Comparison of ENCODE assay signal across 8 mouse cellular contexts in genomic region chr1:59487651-59488051, GRCm38 (mm10). TPM values are rescaled to one million over a fixed set of nuclear protein-coding genes. Genes with fewer than 3 reads are reported as not detected.
DNase-seq lines count a peak whose midpoint lies in the region; ATAC-seq lines count a peak whose summit lies in the region.

No protein-coding gene starts in this region.

- H3K27me3 ChIP-seq in megakaryocyte, embryonic 14.5 days (replicated peaks): peaks cover 38% of the 10 kb centered on the region
- H3K27me3 ChIP-seq in embryonic facial prominence, embryonic 14.5 days (replicated peaks; ENCODE audit: control insufficient read depth, insufficient read depth, low read length): no peaks in the 10 kb centered on the region
- H3K27me3 ChIP-seq in midbrain, embryonic 15.5 days (replicated peaks): peaks cover 18% of the 10 kb centered on the region

- H3K9me3 ChIP-seq in megakaryocyte, embryonic 14.5 days: peaks cover 9% of the 10 kb centered on the region
- H3K9me3 ChIP-seq in embryonic facial prominence, embryonic 14.5 days (ENCODE audit: control insufficient read depth, low read length): no peaks in the 10 kb centered on the region
- H3K9me3 ChIP-seq in midbrain, embryonic 15.5 days: no peaks in the 10 kb centered on the region

- H3K9ac ChIP-seq in embryonic facial prominence, embryonic 14.5 days (ENCODE audit: low read depth, low read length): peak overlapping the region; percentile 55
- no peak overlapping the region for H3K9ac ChIP-seq in midbrain, embryonic 15.5 days

- 5% methylated on average over 10 of the region's 10 CpGs for WGBS in embryonic facial prominence, embryonic 14.5 days
- WGBS in midbrain, embryonic 15.5 days: 8% methylated on average over 10 of the region's 10 CpGs

- H3K36me3 ChIP-seq in megakaryocyte, embryonic 14.5 days (replicated peaks; ENCODE audit: low read length): peaks cover 19% of the 10 kb centered on the region
- peaks cover 40% of the 10 kb centered on the region for H3K36me3 ChIP-seq in embryonic facial prominence, embryonic 14.5 days (ENCODE audit: control insufficient read depth, insufficient read depth, low read length)
- no peaks in the 10 kb centered on the region for H3K36me3 ChIP-seq in midbrain, embryonic 15.5 days (replicated peaks)

- peaks cover 49% of the 10 kb centered on the region for H3K4me1 ChIP-seq in megakaryocyte, embryonic 14.5 days
- H3K4me1 ChIP-seq in embryonic facial prominence, embryonic 14.5 days (ENCODE audit: control insufficient read depth, insufficient read depth, low read length): peaks cover 48% of the 10 kb centered on the region
- peaks cover 44% of the 10 kb centered on the region for H3K4me1 ChIP-seq in midbrain, embryonic 15.5 days

- peak overlapping the region; percentile 56 for H3K4me2 ChIP-seq in embryonic facial prominence, embryonic 14.5 days (ENCODE audit: low read depth, low read length)
- H3K4me2 ChIP-seq in midbrain, embryonic 15.5 days: peak overlapping the region; percentile 38

- H3K27ac ChIP-seq in embryonic facial prominence, embryonic 14.5 days (replicated peaks; ENCODE audit: low read depth, low read length): peak overlapping the region; percentile 72
- H3K27ac ChIP-seq in midbrain, embryonic 15.5 days: 0 out of 2 replicates have a peak overlapping the region, but pooled peaks have one; percentile 15

- DNase-seq in embryonic facial prominence, embryonic 14.5 days (ENCODE audit: low spot score): peak; percentile 76
- DNase-seq in heart, postnatal 10 days: peak; percentile 37
- peak; percentile 41 to 64 for DNase-seq in kidney, postnatal 4 days
- no peak for DNase-seq in layer of hippocampus, postnatal 36 days
- DNase-seq in layer of hippocampus, adult 11-12 months (ENCODE audit: low spot score): no peak

- peak overlapping the region; percentile 81 for H3K4me3 ChIP-seq in megakaryocyte, embryonic 14.5 days (replicated peaks)
- H3K4me3 ChIP-seq in embryonic facial prominence, embryonic 14.5 days (ENCODE audit: low read depth, low read length): peak overlapping the region; percentile 24
- peak overlapping the region; percentile 6; the same call in 1 of the 2 replicates for H3K4me3 ChIP-seq in midbrain, embryonic 15.5 days

- no peak for ATAC-seq in megakaryocyte, adult 5-6 weeks (ENCODE audit: poor library complexity, severe bottlenecking)
- ATAC-seq in embryonic facial prominence, embryonic 14.5 days (ENCODE audit: low read depth): no peak
- no peak for ATAC-seq in midbrain, embryonic 15.5 days (replicated peaks)

- intact Hi-C loops in heart, postnatal 10 days (cut with DNase I): no loop called here

RNA-seq across cellular contexts. Expression of gene Fzd7, which starts 5.4 kb away (rescaled TPM):
- polyA plus RNA-seq in megakaryocyte, embryonic 14.5 days (2012; ENCODE audit: insufficient read depth, low replicate concordance): 0.31 and 0.60 TPM in 2 replicates
- total RNA-seq in megakaryocyte, adult 5-6 weeks (2015): 4.7 and 5.9 TPM in 2 replicates
- total RNA-seq in megakaryocyte, adult 5-6 weeks (2017): 3.2 and 3.9 TPM in 2 replicates
- polyA plus RNA-seq in embryonic facial prominence, embryonic 14.5 days (2014; fragmentation: Nextera tagmentation; extraction: Ambion mirVana): 13.8 and 16.6 TPM in 2 replicates
- 1 to 10 TPM; 6.4 to 6.7 TPM for total RNA-seq in heart, postnatal 10 days (2021)
- 3.0 and 3.3 TPM in 2 replicates for polyA plus RNA-seq in midbrain, embryonic 15.5 days (2015; fragmentation: Nextera tagmentation; extraction: Ambion mirVana)
- total RNA-seq in layer of hippocampus, postnatal 36 days (2021): 1 to 10 TPM; 5.3 to 5.4 TPM

RNA-seq across cellular contexts. Expression of gene Gm973, which starts 28.4 kb away (rescaled TPM):
- polyA plus RNA-seq in megakaryocyte, embryonic 14.5 days (2012; ENCODE audit: insufficient read depth, low replicate concordance): not detected in 2 replicates
- 0.47 and 2.9 TPM in 2 replicates for total RNA-seq in megakaryocyte, adult 5-6 weeks (2015)
- total RNA-seq in megakaryocyte, adult 5-6 weeks (2017): 2.8 and 9.0 TPM in 2 replicates
- 1.6 and 5.9 TPM in 2 replicates for polyA plus RNA-seq in embryonic facial prominence, embryonic 14.5 days (2014; fragmentation: Nextera tagmentation; extraction: Ambion mirVana)
- under 1 TPM; 0.35 to 0.45 TPM for total RNA-seq in heart, postnatal 10 days (2021)
- 10.9 and 14.8 TPM in 2 replicates for polyA plus RNA-seq in midbrain, embryonic 15.5 days (2015; fragmentation: Nextera tagmentation; extraction: Ambion mirVana)
- total RNA-seq in layer of hippocampus, postnatal 36 days (2021): 10 to 100 TPM; 10.8 to 11.0 TPM

Comparison
In these comparisons a context has a peak if more than half of its experiments do, and no peak if none do; other contexts are left out.
1. H3K4me3 ChIP-seq: peak in every context shown above with its lines; median percentile 81 in megakaryocyte, embryonic 14.5 days; 24 in embryonic facial prominence, embryonic 14.5 days; 6 in midbrain, embryonic 15.5 days.
2. DNase-seq: peak in embryonic facial prominence, embryonic 14.5 days (single experiment), heart, postnatal 10 days (2 of 2) and kidney, postnatal 4 days (2 of 2); none in layer of hippocampus, postnatal 36 days (0 of 2) and layer of hippocampus, adult 11-12 months (single experiment).